Mouse (Mus musculus) heart, postnatal 0 days (tissue): Measurements from ENCODE around the gene Hoxa5. TPM values are rescaled to one million over a fixed set of nuclear protein-coding genes. Genes with fewer than 3 reads are reported as not detected.
A peak's percentile ranks its signal among the peaks of the same experiment; 100 is the strongest.

Source experiments
- ATAC-seq: fragments of 200-750 bp; cut with Nextera tagmentation; 2 replicates; pipeline ENCODE4 v1.8.0; 2017; ENCODE audit warnings: low read depth, moderate number of reproducible peaks, moderate library complexity; ENCODE audit not compliant: insufficient read depth
- DNase-seq: peaks from one replicate; pipeline ENCODE4 v3.0.0-alpha.2; 2016; ENCODE audit warnings: low spot score
- H3K27ac ChIP-seq: fragments of 300-500 bp; sonication (generic); 2 replicates; pipeline ENCODE4 v1.5.1; 2014; ENCODE audit warnings: low read depth, mild to moderate bottlenecking
- H3K27me3 ChIP-seq: fragments of 300-500 bp; sonication (generic); 2 replicates; pipeline ENCODE4 v1.6.1; 2014; ENCODE audit warnings: low read length, mixed read lengths; ENCODE audit not compliant: control insufficient read depth, insufficient read depth
- H3K36me3 ChIP-seq: fragments of 300-500 bp; sonication (generic); replicated peaks from 2 replicates; pipeline ENCODE4 v1.6.1; 2014; ENCODE audit warnings: low read length, mixed read lengths; ENCODE audit not compliant: control insufficient read depth, insufficient read depth
- H3K4me1 ChIP-seq: fragments of 300-500 bp; sonication (generic); 2 replicates; pipeline ENCODE4 v1.6.1; 2014; ENCODE audit warnings: antibody characterized with exemption; ENCODE audit not compliant: control insufficient read depth, insufficient read depth
- H3K4me2 ChIP-seq: fragments of 300-500 bp; sonication (generic); 2 replicates; pipeline ENCODE4 v1.6.1; 2014; ENCODE audit warnings: low read depth, mild to moderate bottlenecking, low read length, moderate library complexity
- H3K4me3 ChIP-seq: fragments of 300-500 bp; sonication (generic); 2 replicates; pipeline ENCODE4 v1.5.1; 2014; ENCODE audit warnings: low read depth, low read length
- H3K9ac ChIP-seq: fragments of 300-500 bp; sonication (generic); replicated peaks from 2 replicates; pipeline ENCODE4 v1.6.1; 2014; ENCODE audit warnings: low read depth, low read length, mixed read lengths
- H3K9me3 ChIP-seq: fragments of 300-500 bp; sonication (generic); replicated peaks from 2 replicates; pipeline ENCODE4 v1.6.1; 2016; ENCODE audit warnings: low read length; ENCODE audit not compliant: control insufficient read depth
- CTCF ChIP-seq: IDR thresholded peaks from 2 replicates; pipeline ENCODE4 v1.5.1; 2016; ENCODE audit warnings: antibody characterized with exemption, control low read depth, low read depth
- EP300 ChIP-seq: IDR thresholded peaks from 2 replicates; pipeline ENCODE4 v1.6.1; 2016; ENCODE audit warnings: antibody characterized with exemption, low read depth
- WGBS: fragments of 180-500 bp; shearing (Covaris S2); extraction: QIAGEN DNeasy Blood & Tissue Kit; methylation state at CpG from one replicate; pipeline ENCODE4 v1.1.7; 2014; 5-methylcytosine and 5-hydroxymethylcytosine counted together
- polyA plus RNA-seq: library from polyadenylated mRNA; unstranded; fragments of >200 nt; fragmentation: Nextera tagmentation; extraction: Ambion mirVana; gene quantifications from 2 replicates; pipeline ENCODE4 v1.2.1, GENCODE M21; 2015
- total RNA-seq: library from RNA; depleted of rRNA; stranded (reverse); fragments of >200 nt; gene quantifications from 2 replicates; pipeline ENCODE4 v1.2.3, GENCODE M21; 2014; ENCODE audit warnings: low replicate concordance

Hoxa5 gene
- total and polyA plus RNA-seq, 2 experiments from 2014 or later: 0.36 to 3.5 TPM

GRCm38 (mm10) chr6:52230516-52231165, 26.3 kb upstream of the Hoxa5 start, which contains the start of gene Hoxa9:
Gene Hoxa9 (minus strand): TSS chr6:52231089.
- Histone ChIP-seq H3K4me1 (no peaks in the 10 kb centered on the region), H3K4me2 (no peak within 1 kb of the TSS), H3K9ac (no peak within 1 kb of the TSS), H3K9me3 (no peaks in the 10 kb centered on the region), H3K27me3 (peaks cover 98% of the 10 kb centered on the region), H3K27ac (no peak within 1 kb of the TSS), H3K4me3 (peak within 1 kb of the TSS; percentile 15), H3K36me3 (no peaks in the 10 kb centered on the region)
- no peak for DNase-seq
- ATAC-seq: no peak
- TF ChIP-seq CTCF (no peak), EP300 (no peak)
- 4% methylated on average over 19 of the region's 36 CpGs for WGBS

- TF ChIP-seq EP300: no peak
- TF ChIP-seq CTCF: no peak
Observed at GRCm38 (mm10) chr6:52229558-52230416, 25.4 kb upstream of the Hoxa5 start.

GRCm38 (mm10) chr6:52228475-52229465, 24.4 kb upstream of the Hoxa5 start:
- Histone ChIP-seq H3K9ac (no peak overlapping the region), H3K4me2 (no peak overlapping the region), H3K4me3 (peak overlapping the region; percentile 15), H3K9me3 (no peaks in the 10 kb centered on the region), H3K27me3 (peaks cover 98% of the 10 kb centered on the region), H3K27ac (no peak overlapping the region), H3K4me1 (no peaks in the 10 kb centered on the region), H3K36me3 (no peaks in the 10 kb centered on the region)
- ATAC-seq: no peak
- DNase-seq: no peak
- 3% methylated on average over 38 of the region's 38 CpGs for WGBS
- TF ChIP-seq CTCF (no peak), EP300 (no peak)

More at GRCm38 (mm10) chr6:52229558-52230416, 25.4 kb upstream of the Hoxa5 start:
- WGBS: 3% methylated on average over 44 of the region's 44 CpGs
- ATAC-seq: no peak
- no peaks in the 10 kb centered on the region for H3K9me3 ChIP-seq
- no peaks in the 10 kb centered on the region for H3K4me1 ChIP-seq
- H3K4me2 ChIP-seq: no peak overlapping the region
- H3K36me3 ChIP-seq: no peaks in the 10 kb centered on the region
- H3K27ac ChIP-seq: no peak overlapping the region
- no peak overlapping the region for H3K9ac ChIP-seq
- no peak overlapping the region for H3K4me3 ChIP-seq
- peaks cover 98% of the 10 kb centered on the region for H3K27me3 ChIP-seq
- no peak for DNase-seq

GRCm38 (mm10) chr6:52227470-52228222, 23.3 kb upstream of the Hoxa5 start:
- H3K4me2 ChIP-seq: no peak overlapping the region
- no peaks in the 10 kb centered on the region for H3K36me3 ChIP-seq
- DNase-seq: no peak
- H3K4me3 ChIP-seq: no peak overlapping the region
- H3K27ac ChIP-seq: no peak overlapping the region
- no peaks in the 10 kb centered on the region for H3K4me1 ChIP-seq
- H3K9me3 ChIP-seq: no peaks in the 10 kb centered on the region
- TF ChIP-seq EP300 (no peak), CTCF (no peak)
- no peak overlapping the region for H3K9ac ChIP-seq
- WGBS: 9% methylated on average over 11 of the region's 11 CpGs
- no peak for ATAC-seq
- peaks cover 98% of the 10 kb centered on the region for H3K27me3 ChIP-seq
